Mouse (Mus musculus): ENCODE data around the gene Uba1y. TPM values are rescaled to one million over a fixed set of nuclear protein-coding genes. Genes with fewer than 3 reads are reported as not detected.
"Not testable (repeated sequence)": the region's sequence is repeated elsewhere in the genome, so short reads cannot be mapped to it uniquely, and the experiment has no call there.

The Uba1y gene
- not detected in 2 replicates for polyA plus RNA-seq (2014; fragmentation: Nextera tagmentation; extraction: Ambion mirVana)

DNA sequence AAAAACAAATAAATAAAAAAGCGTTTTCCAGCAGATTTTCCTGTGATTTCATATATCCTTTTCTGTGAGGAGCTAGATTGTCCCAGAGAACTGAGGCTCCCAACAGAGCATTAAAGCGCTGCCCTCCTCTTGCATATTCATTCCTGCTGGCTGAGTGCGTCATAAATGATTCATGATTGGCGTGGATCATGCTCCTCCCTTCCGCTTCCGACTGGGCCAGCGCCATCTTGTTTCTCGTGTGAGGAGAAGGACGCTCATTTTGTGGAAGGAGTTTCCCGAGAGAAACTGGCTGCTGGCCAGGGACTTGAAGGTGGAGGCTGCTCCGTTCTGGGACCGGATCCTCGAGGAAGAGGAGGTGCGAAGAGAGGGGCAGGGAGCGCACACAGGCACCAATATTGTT, at the start of gene Uba1y:
Gene Uba1y, plus strand, starts transcription at position 254 of the 400 bp plus-strand sequence.
- Histone ChIP-seq H3K4me2 (ENCODE audit: low read depth, severe bottlenecking) (no peak within 1 kb of the TSS), H3K4me3 (ENCODE audit: low read depth, low read length) (no peak within 1 kb of the TSS), H3K4me1 (ENCODE audit: control insufficient read depth, insufficient read depth, low read length) (no peaks in the 10 kb centered on the region), H3K36me3 (ENCODE audit: control insufficient read depth, insufficient read depth, low read length) (no peaks in the 10 kb centered on the region), H3K9ac (ENCODE audit: low read length) (no peak within 1 kb of the TSS), H3K9me3 (ENCODE audit: control insufficient read depth, low read length) (no peaks in the 10 kb centered on the region), H3K27ac (replicated peaks; ENCODE audit: low read depth, low read length) (no peak within 1 kb of the TSS), H3K27me3 (ENCODE audit: control insufficient read depth, insufficient read depth, low read length) (no peaks in the 10 kb centered on the region)
- 67% methylated on average over 1 of the region's 15 CpGs for WGBS
- DNase-seq (ENCODE audit: low spot score) (no peak), ATAC-seq (ENCODE audit: insufficient number of reproducible peaks, low FRiP score, low TSS enrichment, low read depth) (no peak)

DNA sequence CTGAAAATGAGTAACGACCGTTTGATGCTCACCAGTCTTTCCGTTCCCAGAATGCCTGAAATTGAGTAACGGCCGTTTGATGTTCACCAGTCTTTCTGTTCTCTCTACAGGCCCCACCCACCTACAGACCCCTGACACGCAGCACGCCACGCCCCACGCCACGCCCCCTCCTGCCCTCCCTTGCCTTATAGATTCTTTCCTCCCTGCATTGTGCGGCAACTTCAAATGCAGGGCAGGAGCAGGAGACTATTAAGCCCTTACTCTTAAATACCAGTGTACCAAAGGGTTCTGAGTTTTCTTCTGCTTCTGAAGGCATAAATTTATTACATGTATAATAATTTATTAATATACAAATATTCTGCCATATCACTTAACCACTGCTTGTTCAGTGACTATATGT, 21.1 kb upstream of the Uba1y start, which contains the start of gene Zfy1:
Gene Zfy1, minus strand, starts transcription at position 101 of the 400 bp plus-strand sequence.
- H3K4me2 ChIP-seq (ENCODE audit: low read depth, severe bottlenecking); H3K9ac ChIP-seq (ENCODE audit: low read length); H3K27me3 ChIP-seq (ENCODE audit: control insufficient read depth, insufficient read depth, low read length); H3K9me3 ChIP-seq (ENCODE audit: control insufficient read depth, low read length); H3K36me3 ChIP-seq (ENCODE audit: control insufficient read depth, insufficient read depth, low read length); H3K4me3 ChIP-seq (ENCODE audit: low read depth, low read length); ATAC-seq (ENCODE audit: insufficient number of reproducible peaks, low FRiP score, low TSS enrichment, low read depth); DNase-seq (ENCODE audit: low spot score); H3K27ac ChIP-seq (replicated peaks; ENCODE audit: low read depth, low read length); H3K4me1 ChIP-seq (ENCODE audit: control insufficient read depth, insufficient read depth, low read length): not testable (repeated sequence)
- no CpG with 5 or more reads among the region's 11 CpGs for WGBS

DNA sequence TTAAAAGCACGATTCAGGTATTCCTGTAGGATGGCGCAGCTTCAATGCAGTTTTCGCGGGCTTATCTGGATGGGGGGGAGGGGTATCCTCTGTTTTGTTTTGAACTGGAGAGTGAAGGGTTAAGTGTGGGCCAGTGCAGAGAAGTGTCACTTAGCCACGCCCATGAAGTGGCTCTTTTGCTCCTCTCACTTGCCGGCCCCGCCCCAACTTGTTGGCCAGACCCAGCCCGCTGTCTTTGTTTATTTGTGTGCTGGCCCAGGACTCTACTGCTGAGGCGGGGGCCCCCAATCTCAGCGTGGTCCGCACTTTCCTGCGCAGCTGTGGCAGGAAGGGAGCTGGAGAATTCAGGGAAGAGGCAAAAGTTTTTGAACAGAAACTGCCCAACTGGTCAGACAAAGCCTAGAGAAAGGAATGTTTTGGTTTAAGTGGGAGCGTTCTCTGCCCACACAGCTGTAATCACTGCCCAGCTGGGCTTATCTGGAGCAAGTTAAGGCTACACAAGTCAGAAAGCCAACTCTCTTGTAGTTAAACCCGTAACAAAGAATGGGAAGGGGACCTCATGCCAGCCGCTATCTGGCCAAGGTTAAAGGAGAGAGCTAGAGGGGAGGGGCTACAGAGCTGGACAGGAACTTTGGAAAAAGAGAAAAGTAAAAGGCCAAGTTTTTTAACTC, 9.3 kb upstream of the Uba1y start:
- peak overlapping the region; percentile 33 for H3K4me2 ChIP-seq (ENCODE audit: low read depth, severe bottlenecking)
- H3K9me3 ChIP-seq (ENCODE audit: control insufficient read depth, low read length), result no peaks in the 10 kb centered on the region
- H3K27me3 ChIP-seq (ENCODE audit: control insufficient read depth, insufficient read depth, low read length), result no peaks in the 10 kb centered on the region
- H3K9ac ChIP-seq (ENCODE audit: low read length), result 0 out of 2 replicates have a peak overlapping the region, but pooled peaks have one; percentile 4
- H3K4me3 ChIP-seq (ENCODE audit: low read depth, low read length), result no peak overlapping the region
- 0 out of 2 replicates have a peak, but pooled peaks have one; percentile 54 for ATAC-seq (ENCODE audit: insufficient number of reproducible peaks, low FRiP score, low TSS enrichment, low read depth)
- H3K4me1 ChIP-seq (ENCODE audit: control insufficient read depth, insufficient read depth, low read length), result no peaks in the 10 kb centered on the region
- peak; percentile 41 for DNase-seq (ENCODE audit: low spot score)
- H3K36me3 ChIP-seq (ENCODE audit: control insufficient read depth, insufficient read depth, low read length), result no peaks in the 10 kb centered on the region
- 0% methylated on average over 13 of the region's 15 CpGs for WGBS
- H3K27ac ChIP-seq (replicated peaks; ENCODE audit: low read depth, low read length), result no peak overlapping the region

DNA sequence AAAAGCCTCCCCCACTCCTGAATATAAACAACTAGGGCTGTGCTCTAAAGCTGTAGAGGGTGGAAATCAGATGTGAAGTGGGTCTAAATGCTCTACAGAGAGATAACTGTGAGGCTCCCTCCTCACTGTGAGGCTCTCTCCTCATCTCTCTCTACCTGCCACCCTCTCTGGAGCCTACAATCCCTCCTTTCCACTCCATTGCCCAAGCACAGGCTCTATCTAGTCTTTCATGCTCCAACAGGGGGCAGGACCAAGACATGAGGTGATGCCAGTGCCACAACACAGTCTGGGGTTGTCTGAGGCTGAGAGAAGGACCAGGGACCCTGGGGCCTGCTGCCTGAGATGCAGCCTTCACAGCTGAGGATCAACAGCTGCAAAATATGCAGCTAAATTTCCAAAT, 54.0 kb downstream of the Uba1y start:
- H3K36me3 ChIP-seq (ENCODE audit: control insufficient read depth, insufficient read depth, low read length), result no peaks in the 10 kb centered on the region
- H3K27ac ChIP-seq (replicated peaks; ENCODE audit: low read depth, low read length), result no peak overlapping the region
- DNase-seq (ENCODE audit: low spot score) (no peak), ATAC-seq (ENCODE audit: insufficient number of reproducible peaks, low FRiP score, low TSS enrichment, low read depth) (no peak)
- H3K4me3 ChIP-seq (ENCODE audit: low read depth, low read length), result no peak overlapping the region
- no peaks in the 10 kb centered on the region for H3K9me3 ChIP-seq (ENCODE audit: control insufficient read depth, low read length)
- no peak overlapping the region for H3K4me2 ChIP-seq (ENCODE audit: low read depth, severe bottlenecking)
- no peaks in the 10 kb centered on the region for H3K27me3 ChIP-seq (ENCODE audit: control insufficient read depth, insufficient read depth, low read length)
- H3K9ac ChIP-seq (ENCODE audit: low read length), result no peak overlapping the region
- H3K4me1 ChIP-seq (ENCODE audit: control insufficient read depth, insufficient read depth, low read length), result no peaks in the 10 kb centered on the region

DNA sequence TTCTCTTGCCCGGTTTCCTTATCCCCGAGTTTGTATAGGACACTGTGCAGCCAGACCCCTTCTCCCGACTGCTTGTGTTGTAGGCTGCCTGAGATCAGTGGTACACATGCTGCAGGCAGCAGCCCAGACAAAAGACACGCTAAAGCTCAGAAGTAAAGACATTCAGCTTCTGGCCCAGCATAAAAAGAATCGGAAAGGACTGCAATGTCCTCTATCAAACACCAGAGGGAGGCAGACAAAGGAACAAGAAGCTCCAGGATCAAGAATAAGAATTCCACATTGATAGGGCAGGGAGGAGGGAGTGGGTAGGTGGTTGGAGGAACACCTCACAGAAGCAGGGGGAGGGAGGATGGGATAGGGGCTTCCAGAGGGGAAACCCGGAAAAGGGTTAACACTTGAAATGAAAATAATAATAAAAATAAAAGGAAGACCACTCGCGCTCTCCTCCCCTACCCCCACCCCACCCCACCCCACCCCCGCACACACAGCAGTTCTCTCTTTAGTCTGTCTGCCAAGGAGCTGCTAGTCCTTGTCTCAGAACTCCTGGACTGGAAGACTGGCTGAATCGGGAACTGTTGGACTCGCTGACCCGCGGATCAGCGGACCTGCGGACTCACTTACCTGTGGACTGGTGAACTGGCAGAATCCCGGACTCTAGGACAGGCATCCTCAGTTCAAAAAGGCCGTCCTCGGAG, 54.6 kb downstream of the Uba1y start:
- Histone ChIP-seq H3K4me3 (ENCODE audit: low read depth, low read length) (no peak overlapping the region), H3K9ac (ENCODE audit: low read length) (no peak overlapping the region), H3K9me3 (ENCODE audit: control insufficient read depth, low read length) (no peaks in the 10 kb centered on the region), H3K4me1 (ENCODE audit: control insufficient read depth, insufficient read depth, low read length) (no peaks in the 10 kb centered on the region), H3K27ac (replicated peaks; ENCODE audit: low read depth, low read length) (no peak overlapping the region), H3K4me2 (ENCODE audit: low read depth, severe bottlenecking) (no peak overlapping the region), H3K27me3 (ENCODE audit: control insufficient read depth, insufficient read depth, low read length) (no peaks in the 10 kb centered on the region), H3K36me3 (ENCODE audit: control insufficient read depth, insufficient read depth, low read length) (no peaks in the 10 kb centered on the region)
- ATAC-seq (ENCODE audit: insufficient number of reproducible peaks, low FRiP score, low TSS enrichment, low read depth) (no peak), DNase-seq (ENCODE audit: low spot score) (peak; percentile 17)
- WGBS, result 42% methylated on average over 16 of the region's 18 CpGs

Other genes with a start within 250 kb of the Uba1y start
- gene Zfy1, start 21.2 kb upstream of the Uba1y start, polyA plus RNA-seq (2014; fragmentation: Nextera tagmentation; extraction: Ambion mirVana), result not detected in 2 replicates
- 15.3 and 18.6 TPM in 2 replicates for gene Kdm5d, start 79.1 kb downstream of the Uba1y start, polyA plus RNA-seq (2014; fragmentation: Nextera tagmentation; extraction: Ambion mirVana)
- gene Eif2s3y, start 191.9 kb downstream of the Uba1y start, polyA plus RNA-seq (2014; fragmentation: Nextera tagmentation; extraction: Ambion mirVana), result 28.7 and 31.3 TPM in 2 replicates